Mouse (Mus musculus) liver, embryonic 11.5 days (tissue): Measurements from ENCODE around the gene Zfp386. TPM values are rescaled to one million over a fixed set of nuclear protein-coding genes. Genes with fewer than 3 reads are reported as not detected.

Source experiments
- ATAC-seq: fragments of 200-750 bp; cut with Nextera tagmentation; replicated peaks from 2 replicates; pipeline ENCODE4 v1.8.0; 2017; ENCODE audit warnings: moderate number of reproducible peaks, mild to moderate bottlenecking, moderate TSS enrichment, moderate library complexity; ENCODE audit not compliant: low FRiP score
- DNase-seq: peaks from one replicate; pipeline ENCODE4 v3.0.0-alpha.2; 2017; ENCODE audit warnings: low spot score
- H3K27ac ChIP-seq: fragments of 300-500 bp; sonication (generic); 2 replicates; pipeline ENCODE4 v1.5.1; 2014; ENCODE audit warnings: mild to moderate bottlenecking, low read depth, low read length, control low read depth
- H3K27me3 ChIP-seq: fragments of 300-500 bp; sonication (generic); replicated peaks from 2 replicates; pipeline ENCODE4 v1.6.1; 2014; ENCODE audit warnings: low read length, mixed read lengths; ENCODE audit not compliant: control insufficient read depth, insufficient read depth
- H3K36me3 ChIP-seq: fragments of 300-500 bp; sonication (generic); 2 replicates; pipeline ENCODE4 v1.6.1; 2014; ENCODE audit warnings: mild to moderate bottlenecking, low read length, moderate library complexity, mixed read lengths; ENCODE audit not compliant: control insufficient read depth, insufficient read depth
- H3K4me1 ChIP-seq: fragments of 300-500 bp; sonication (generic); replicated peaks from 2 replicates; pipeline ENCODE4 v1.6.1; 2014; ENCODE audit warnings: low read length, mixed read lengths; ENCODE audit not compliant: control insufficient read depth, insufficient read depth
- H3K4me2 ChIP-seq: fragments of 300-500 bp; sonication (generic); 2 replicates; pipeline ENCODE4 v1.6.1; 2014; ENCODE audit warnings: mild to moderate bottlenecking, control low read depth, moderate library complexity
- H3K4me3 ChIP-seq: fragments of 300-500 bp; sonication (generic); 2 replicates; pipeline ENCODE4 v1.5.1; 2014; ENCODE audit warnings: low read depth, low read length, control low read depth
- H3K9ac ChIP-seq: fragments of 300-500 bp; sonication (generic); 2 replicates; pipeline ENCODE4 v1.6.1; 2014; ENCODE audit warnings: low read depth, low read length, control low read depth
- H3K9me3 ChIP-seq: fragments of 300-500 bp; sonication (generic); 2 replicates; pipeline ENCODE4 v1.6.1; 2016; ENCODE audit warnings: low read length, inconsistent platforms, mixed read lengths; ENCODE audit not compliant: control insufficient read depth
- WGBS: fragments of 180-500 bp; shearing (Covaris S2); extraction: QIAGEN DNeasy Blood & Tissue Kit; methylation state at CpG from one replicate; pipeline ENCODE4 v1.1.7; 2014; 5-methylcytosine and 5-hydroxymethylcytosine counted together
- polyA plus RNA-seq: library from polyadenylated mRNA; unstranded; fragments of >200 nt; fragmentation: Nextera tagmentation; extraction: Ambion mirVana; gene quantifications from 2 replicates; pipeline ENCODE4 v1.2.1, GENCODE M21; 2014

Gene Zfp386
- polyA plus RNA-seq, 1 experiment from 2014 or later = 19.4 TPM

DNA sequence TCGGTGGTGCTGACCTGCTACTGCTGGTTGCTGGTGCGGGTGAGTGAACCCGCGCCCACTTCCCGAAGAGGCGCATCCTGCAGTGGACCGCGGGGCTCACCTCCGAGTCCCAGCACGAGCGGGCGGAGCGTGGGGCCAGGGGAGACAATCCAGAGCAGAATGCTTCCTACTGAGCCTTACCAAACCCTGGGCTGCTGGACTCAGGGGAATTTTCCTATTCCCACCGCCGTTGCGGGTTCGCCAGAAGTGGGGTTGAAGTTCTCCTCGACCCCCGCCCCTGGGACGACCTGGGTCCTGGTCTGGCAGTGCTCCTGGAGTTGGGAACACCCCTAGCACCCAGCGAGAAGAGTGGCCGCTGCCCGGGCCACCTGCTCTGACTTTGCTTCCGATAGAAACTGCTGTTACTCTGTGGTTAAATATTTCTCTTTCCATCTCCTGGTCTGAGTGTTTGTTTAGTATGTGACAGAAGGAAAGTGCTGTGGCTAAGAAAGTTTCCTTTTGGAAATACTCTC lies 30.4 kb downstream of the Zfp386 start:
- Histone ChIP-seq H3K27me3 (peaks cover 18% of the 10 kb centered on the region), H3K4me3 (peak overlapping the region; percentile 48), H3K27ac (no peak overlapping the region), H3K4me2 (peak overlapping the region; percentile 75), H3K4me1 (no peaks in the 10 kb centered on the region), H3K9ac (peak overlapping the region; percentile 55), H3K9me3 (no peaks in the 10 kb centered on the region), H3K36me3 (no peaks in the 10 kb centered on the region)
- ATAC-seq (peak; percentile 56), DNase-seq (no peak)
- WGBS = under 1% methylated on average over 23 of the region's 24 CpGs

DNA sequence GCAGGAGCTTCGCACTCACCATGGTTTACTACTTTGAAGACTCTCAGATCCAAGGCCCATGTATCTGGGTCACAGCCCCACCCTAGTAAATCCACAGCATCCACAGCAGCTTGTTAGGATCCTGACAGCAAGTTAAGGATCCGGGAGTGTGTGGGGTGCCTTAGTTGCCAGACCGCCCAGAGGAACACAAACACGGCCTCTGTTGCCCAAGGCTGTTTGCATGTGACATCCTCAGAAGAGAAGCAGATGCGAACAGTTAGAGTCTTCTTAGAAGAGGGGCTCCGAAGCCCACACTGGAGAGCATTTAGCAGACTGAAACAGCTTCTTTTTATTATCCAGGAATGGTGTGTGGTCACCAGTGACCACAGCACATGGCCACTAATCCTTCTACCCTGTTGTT lies 35.6 kb downstream of the Zfp386 start:
- no peak overlapping the region for H3K4me2 ChIP-seq
- no peak for ATAC-seq
- H3K4me3 ChIP-seq = no peak overlapping the region
- no peak overlapping the region for H3K9ac ChIP-seq
- H3K27me3 ChIP-seq = peaks cover 4% of the 10 kb centered on the region; the same call in 1 of the 2 replicates
- no peaks in the 10 kb centered on the region for H3K4me1 ChIP-seq
- H3K9me3 ChIP-seq = no peaks in the 10 kb centered on the region
- H3K36me3 ChIP-seq = no peaks in the 10 kb centered on the region
- 78% methylated on average over 6 of the region's 6 CpGs for WGBS
- H3K27ac ChIP-seq = no peak overlapping the region
- DNase-seq = no peak

DNA sequence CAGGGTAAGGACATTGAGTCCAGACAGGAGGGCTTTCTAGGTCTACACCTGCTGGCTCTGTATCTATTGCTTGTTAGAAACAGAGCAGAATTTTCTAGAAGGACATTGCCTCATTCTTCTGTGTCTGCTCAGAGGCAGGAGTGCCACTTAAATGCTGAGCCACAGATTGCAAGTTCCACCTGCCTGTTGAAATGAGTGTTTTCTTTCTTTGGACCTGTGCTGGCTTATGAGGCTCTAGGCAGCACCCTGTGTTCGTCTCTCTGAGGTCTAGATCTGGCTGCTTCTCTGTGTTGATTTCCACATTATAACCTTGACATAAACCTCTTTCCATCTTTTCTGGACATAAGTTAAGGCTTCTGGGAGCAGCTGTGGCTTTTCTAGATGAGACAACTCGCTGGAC lies 36.8 kb downstream of the Zfp386 start:
- Histone ChIP-seq H3K4me3 (no peak overlapping the region), H3K4me1 (no peaks in the 10 kb centered on the region), H3K4me2 (no peak overlapping the region), H3K36me3 (no peaks in the 10 kb centered on the region), H3K9ac (no peak overlapping the region), H3K27me3 (peaks cover under 1% of the 10 kb centered on the region; the same call in 1 of the 2 replicates), H3K9me3 (no peaks in the 10 kb centered on the region), H3K27ac (no peak overlapping the region)
- ATAC-seq (no peak), DNase-seq (no peak)
- 67% methylated on average over 2 of the region's 2 CpGs for WGBS

DNA sequence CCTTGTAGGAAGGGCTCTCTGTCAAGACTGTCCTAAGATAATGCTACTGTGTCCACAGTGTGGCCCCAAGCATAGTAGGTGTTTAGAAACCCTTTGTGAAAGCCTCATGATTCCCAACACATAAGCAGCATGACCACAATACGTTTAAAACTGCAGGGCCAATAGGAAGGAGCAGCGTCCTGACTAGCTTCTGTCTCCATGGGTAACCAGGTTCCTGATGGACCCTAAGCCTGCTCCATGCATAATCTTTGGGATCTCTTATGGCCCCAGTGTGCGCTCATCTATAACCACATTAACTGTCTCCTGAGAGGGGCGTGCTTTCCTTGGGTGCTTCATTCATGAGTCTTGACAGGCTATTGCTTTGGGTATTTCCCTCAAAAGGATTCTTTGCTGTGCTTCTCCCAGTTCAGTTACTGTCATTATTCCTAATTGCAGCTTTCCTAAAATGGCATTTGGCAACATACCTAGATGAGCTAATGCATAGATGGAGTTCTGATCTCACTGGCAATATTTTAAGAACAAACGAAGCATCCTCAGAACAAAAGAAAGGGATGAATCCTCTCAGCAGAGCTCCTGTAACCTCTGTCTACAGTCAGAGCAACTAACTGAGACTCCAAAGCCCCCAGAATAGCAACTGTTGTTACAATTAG lies 39.6 kb downstream of the Zfp386 start:
- no peak overlapping the region for H3K9ac ChIP-seq
- ATAC-seq (no peak), DNase-seq (no peak)
- no peak overlapping the region for H3K4me3 ChIP-seq
- H3K4me2 ChIP-seq = no peak overlapping the region
- no peaks in the 10 kb centered on the region for H3K9me3 ChIP-seq
- WGBS = 72% methylated on average over 5 of the region's 5 CpGs
- H3K36me3 ChIP-seq = no peaks in the 10 kb centered on the region
- no peak overlapping the region for H3K27ac ChIP-seq
- H3K4me1 ChIP-seq = no peaks in the 10 kb centered on the region
- H3K27me3 ChIP-seq = no peaks in the 10 kb centered on the region

DNA sequence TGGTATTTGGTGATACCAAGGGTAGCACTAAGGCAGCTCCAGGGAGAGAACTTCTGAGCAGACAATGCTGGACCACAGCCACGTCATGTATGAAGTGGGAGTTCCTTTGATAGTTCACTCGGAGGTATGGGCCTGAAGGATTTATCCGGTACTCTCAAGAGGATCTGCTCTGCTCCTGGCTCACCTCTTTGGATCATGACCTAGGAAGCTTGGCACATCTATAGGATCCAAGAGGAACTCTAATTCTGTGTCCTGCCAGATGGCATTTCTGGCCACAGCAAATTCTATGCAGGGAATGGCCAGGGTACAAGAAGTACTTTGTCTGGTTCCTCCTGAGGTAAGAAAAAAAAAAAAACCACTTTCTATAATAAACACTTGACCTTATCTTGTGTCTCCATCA lies 42.3 kb downstream of the Zfp386 start:
- ATAC-seq (no peak), DNase-seq (no peak)
- WGBS = 90% methylated on average over 3 of the region's 3 CpGs
- no peak overlapping the region for H3K4me3 ChIP-seq
- no peaks in the 10 kb centered on the region for H3K36me3 ChIP-seq
- H3K4me2 ChIP-seq = no peak overlapping the region
- H3K9ac ChIP-seq = no peak overlapping the region
- H3K4me1 ChIP-seq = no peaks in the 10 kb centered on the region
- H3K27ac ChIP-seq = no peak overlapping the region
- H3K27me3 ChIP-seq = no peaks in the 10 kb centered on the region
- H3K9me3 ChIP-seq = no peaks in the 10 kb centered on the region

DNA sequence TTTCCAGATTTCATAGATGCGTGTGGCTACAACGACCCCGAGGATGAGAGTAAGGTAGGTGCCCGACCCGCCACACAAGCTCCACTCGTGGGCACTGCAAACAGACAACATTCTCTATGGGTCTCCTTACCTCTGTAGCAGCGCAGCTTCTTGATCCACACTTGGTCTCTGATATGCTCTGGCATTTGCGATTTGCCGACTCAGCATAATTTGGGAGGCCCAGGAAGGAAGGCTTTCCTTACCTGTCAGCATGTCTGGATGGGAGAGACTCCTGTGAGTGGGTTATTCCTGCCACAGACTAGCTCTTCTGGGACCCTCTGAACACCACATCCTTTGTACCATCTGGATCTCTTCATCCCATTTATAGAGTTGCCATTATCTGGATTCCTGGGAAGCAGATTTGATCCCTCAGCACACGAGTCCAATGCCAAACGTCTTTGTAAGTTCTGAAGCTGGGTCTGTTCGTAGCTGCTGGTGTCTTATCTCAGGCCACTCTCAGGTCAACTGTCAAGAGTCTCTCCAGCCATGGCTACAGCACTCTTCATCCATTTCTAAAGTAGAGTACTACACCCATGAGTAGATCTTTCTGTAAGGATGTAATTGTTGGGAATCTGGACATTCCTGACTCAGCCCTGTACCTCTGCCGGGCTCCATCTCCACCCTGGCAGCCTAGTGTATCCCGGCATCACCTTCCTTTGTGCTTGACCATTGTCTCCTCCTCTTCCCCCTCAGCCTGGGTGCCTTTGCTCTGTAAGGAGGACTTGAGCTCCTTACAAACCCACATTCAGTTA lies 47.4 kb downstream of the Zfp386 start:
- DNase-seq (no peak), ATAC-seq (no peak)
- no peaks in the 10 kb centered on the region for H3K9me3 ChIP-seq
- H3K4me3 ChIP-seq = no peak overlapping the region
- 76% methylated on average over 14 of the region's 14 CpGs for WGBS
- H3K36me3 ChIP-seq = no peaks in the 10 kb centered on the region
- H3K4me1 ChIP-seq = no peaks in the 10 kb centered on the region
- no peaks in the 10 kb centered on the region for H3K27me3 ChIP-seq
- no peak overlapping the region for H3K9ac ChIP-seq
- H3K27ac ChIP-seq = no peak overlapping the region
- no peak overlapping the region for H3K4me2 ChIP-seq

DNA sequence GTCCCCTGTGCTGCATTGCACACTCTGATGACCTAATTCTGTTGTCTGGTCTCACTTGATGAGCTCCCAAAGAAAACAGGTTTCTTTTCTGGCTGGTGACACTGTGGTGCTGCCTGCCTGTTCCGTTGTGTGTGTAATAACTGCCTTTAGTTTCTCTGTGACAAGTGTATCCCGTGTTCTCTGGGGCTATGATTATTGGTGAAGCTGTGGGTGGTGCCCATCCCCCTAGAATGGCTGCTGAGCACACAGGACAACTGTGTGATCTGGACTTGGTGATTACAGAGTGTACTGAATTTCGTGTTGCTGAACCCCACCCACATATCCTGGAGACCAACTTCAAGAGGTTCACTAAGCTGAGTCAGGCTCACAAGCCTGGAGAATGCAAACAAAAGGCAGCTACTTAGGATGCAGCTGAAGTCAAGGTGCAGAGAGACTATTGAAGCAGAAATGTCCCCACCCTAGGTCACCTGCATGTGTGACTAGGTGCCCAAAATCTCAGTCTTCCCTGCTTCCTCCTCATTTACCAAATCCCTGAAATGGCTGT lies 48.9 kb downstream of the Zfp386 start:
- ATAC-seq (no peak), DNase-seq (no peak)
- Histone ChIP-seq H3K27ac (no peak overlapping the region), H3K9me3 (no peaks in the 10 kb centered on the region), H3K4me1 (no peaks in the 10 kb centered on the region), H3K27me3 (no peaks in the 10 kb centered on the region), H3K4me3 (no peak overlapping the region), H3K4me2 (no peak overlapping the region), H3K9ac (no peak overlapping the region), H3K36me3 (no peaks in the 10 kb centered on the region)
- 64% methylated on average over 3 of the region's 3 CpGs for WGBS

DNA sequence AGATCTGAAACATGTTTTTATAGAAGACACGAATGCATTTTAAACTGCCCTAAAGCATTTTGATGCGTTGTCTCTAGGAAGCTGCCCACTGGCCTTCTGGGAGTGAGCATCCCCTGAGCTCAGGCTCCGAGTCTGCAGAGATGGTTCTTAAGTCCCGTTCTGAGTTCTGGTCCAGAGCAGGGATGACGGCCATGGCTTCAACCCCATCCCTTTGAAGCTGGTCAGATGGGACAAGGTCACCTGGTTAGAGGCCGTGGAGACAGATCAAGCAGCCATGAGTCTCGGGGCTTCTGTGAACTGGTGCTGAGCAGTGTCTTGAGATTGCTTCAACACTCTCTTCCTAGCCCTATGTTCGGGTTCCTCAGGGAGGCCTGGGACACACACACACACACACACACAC lies 49.6 kb downstream of the Zfp386 start:
- DNase-seq = no peak
- Histone ChIP-seq H3K9me3 (no peaks in the 10 kb centered on the region), H3K36me3 (no peaks in the 10 kb centered on the region), H3K27ac (no peak overlapping the region), H3K4me1 (no peaks in the 10 kb centered on the region), H3K4me3 (no peak overlapping the region), H3K27me3 (no peaks in the 10 kb centered on the region), H3K4me2 (no peak overlapping the region), H3K9ac (no peak overlapping the region)
- 80% methylated on average over 8 of the region's 8 CpGs for WGBS
- ATAC-seq = no peak
